ENCODE assay signal across 28 mouse cellular contexts in the genomic region with DNA sequence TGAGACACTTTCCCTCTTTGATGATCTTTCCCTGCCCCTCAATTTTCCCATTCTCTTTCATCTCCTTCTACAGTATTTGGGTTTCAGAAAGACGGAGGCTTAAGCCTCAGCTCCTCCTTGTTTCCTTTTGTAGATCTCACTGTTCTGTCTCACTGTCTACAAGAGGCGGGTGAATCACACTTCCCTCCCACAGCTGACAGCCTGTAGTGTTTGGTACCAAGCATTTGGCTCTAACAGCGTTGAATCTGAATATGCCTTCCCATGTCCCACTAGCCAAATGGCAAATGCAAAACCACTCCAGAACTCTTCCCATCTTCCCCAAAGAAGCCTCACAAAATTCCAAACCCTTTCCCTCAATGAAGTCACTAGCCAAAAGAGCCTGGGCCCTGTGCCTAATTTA. TPM values are rescaled to one million over a fixed set of nuclear protein-coding genes. Genes with fewer than 3 reads are reported as not detected.
A peak's percentile ranks its signal among the peaks of the same experiment; 100 is the strongest.
DNase-seq lines count a peak whose midpoint lies in the region; ATAC-seq lines count a peak whose summit lies in the region.
"Had no signal": no experiment of that assay in that cellular context is flagged by ENCODE, and none has a peak within 500 bp of the region (broad histone marks: within the 10 kb centered on the region; RNA-seq: fewer than 3 reads in every experiment).

No protein-coding gene starts in this region.

- no peaks in the 10 kb centered on the region for H3K4me1 ChIP-seq in hindbrain, embryonic 10.5 days (replicated peaks)
- no peaks in the 10 kb centered on the region for H3K4me1 ChIP-seq in hindbrain, embryonic 11.5 days (replicated peaks; ENCODE audit: control insufficient read depth, insufficient read depth, low read length)
- H3K4me1 ChIP-seq: embryonic facial prominence, embryonic 12.5 days; limb, embryonic 10.5 days; liver, embryonic 15.5 days; lung, embryonic 15.5 days; megakaryocyte, embryonic 14.5 days; neural tube, embryonic 12.5 days; stomach, embryonic 15.5 days had no signal

- 90% methylated on average over 3 of the region's 3 CpGs for WGBS in hindbrain, embryonic 10.5 days
- 85% methylated on average over 3 of the region's 3 CpGs for WGBS in hindbrain, embryonic 11.5 days

- H3K27me3 ChIP-seq in hindbrain, embryonic 10.5 days (ENCODE audit: insufficient read depth, poor library complexity, severe bottlenecking) = no peaks in the 10 kb centered on the region
- H3K27me3 ChIP-seq in hindbrain, embryonic 11.5 days (ENCODE audit: control insufficient read depth, insufficient read depth, low read length) = no peaks in the 10 kb centered on the region
- H3K27me3 ChIP-seq: embryonic facial prominence, embryonic 12.5 days; liver, embryonic 15.5 days; lung, embryonic 15.5 days; neural tube, embryonic 12.5 days; stomach, embryonic 15.5 days had no signal

- H3K4me2 ChIP-seq in hindbrain, embryonic 11.5 days (replicated peaks; ENCODE audit: low read depth, low read length) = no peak overlapping the region
- H3K4me2 ChIP-seq: embryonic facial prominence, embryonic 12.5 days; heart, embryonic 11.5 days; liver, embryonic 15.5 days; lung, embryonic 15.5 days; neural tube, embryonic 12.5 days; stomach, embryonic 15.5 days had no signal

- intact Hi-C loops in left cerebral cortex, postnatal 14 days (cut with DNase I) = no loop called here

- no peak overlapping the region for H3K27ac ChIP-seq in hindbrain, embryonic 10.5 days
- H3K27ac ChIP-seq in hindbrain, embryonic 11.5 days (ENCODE audit: low read depth, low read length) = no peak overlapping the region
- H3K27ac ChIP-seq: embryonic facial prominence, embryonic 12.5 days; limb, embryonic 10.5 days; liver, embryonic 15.5 days; lung, embryonic 15.5 days; neural tube, embryonic 12.5 days; stomach, embryonic 15.5 days had no signal

- no peaks in the 10 kb centered on the region for H3K9me3 ChIP-seq in hindbrain, embryonic 10.5 days
- H3K9me3 ChIP-seq in hindbrain, embryonic 11.5 days (ENCODE audit: control insufficient read depth, low read length) = no peaks in the 10 kb centered on the region
- H3K9me3 ChIP-seq: embryonic facial prominence, embryonic 12.5 days; limb, embryonic 10.5 days; liver, embryonic 15.5 days; lung, embryonic 15.5 days; megakaryocyte, embryonic 14.5 days; neural tube, embryonic 12.5 days; stomach, embryonic 15.5 days had no signal

- no peak for ATAC-seq in hindbrain, embryonic 11.5 days (ENCODE audit: low FRiP score)
- ATAC-seq: forebrain, postnatal 0 days; intestine, postnatal 0 days had no signal

- no peak overlapping the region for H3K4me3 ChIP-seq in hindbrain, embryonic 10.5 days
- H3K4me3 ChIP-seq in hindbrain, embryonic 11.5 days (ENCODE audit: low read depth, low read length) = no peak overlapping the region
- H3K4me3 ChIP-seq: embryonic facial prominence, embryonic 12.5 days; limb, embryonic 10.5 days; liver, embryonic 15.5 days; lung, embryonic 15.5 days; megakaryocyte, embryonic 14.5 days; neural tube, embryonic 12.5 days; stomach, embryonic 15.5 days had no signal

- DNase-seq in layer of hippocampus, adult 18-20 months (ENCODE audit: low spot score in 2 of 2) = peak; percentile 22 to 63
- no peak for DNase-seq in layer of hippocampus, adult 9-10 months (ENCODE audit: low spot score)
- DNase-seq in right cerebral cortex, postnatal 25 days = peak; percentile 16
- no peak for DNase-seq in right cerebral cortex, postnatal 14 days
- peak; percentile 17 to 33 for DNase-seq in left cerebral cortex, postnatal 14 days (ENCODE audit: low spot score in 2 of 2)
- no peak for DNase-seq in hindbrain, embryonic 10.5 days (ENCODE audit: low spot score)
- DNase-seq in ovary, postnatal 36 days (ENCODE audit: low spot score) = no peak
- DNase-seq in hindbrain, embryonic 11.5 days (ENCODE audit: low spot score) = no peak
- DNase-seq: adrenal gland, postnatal 36 days; cerebellum, adult 18-20 months; cerebellum, postnatal 25 days; forebrain, postnatal 0 days; gastrocnemius, postnatal 10 days; kidney, postnatal 25 days; liver; lung, postnatal 36 days; midbrain, embryonic 14.5 days; thymus, adult 18-20 months; thymus, postnatal 4 days had no signal

- H3K9ac ChIP-seq in hindbrain, embryonic 11.5 days (ENCODE audit: low read depth, low read length) = no peak overlapping the region
- H3K9ac ChIP-seq: embryonic facial prominence, embryonic 12.5 days; forebrain, postnatal 0 days; liver, embryonic 15.5 days; lung, embryonic 15.5 days; neural tube, embryonic 12.5 days; stomach, embryonic 15.5 days had no signal

- H3K36me3 ChIP-seq in hindbrain, embryonic 10.5 days = peaks cover 95% of the 10 kb centered on the region
- no peaks in the 10 kb centered on the region for H3K36me3 ChIP-seq in hindbrain, embryonic 11.5 days (ENCODE audit: control insufficient read depth, insufficient read depth, low read length)
- H3K36me3 ChIP-seq: stomach, embryonic 15.5 days had no signal

RNA-seq across cellular contexts. Expression of a gene that starts 20.3 kb away (rescaled TPM):
- total RNA-seq in layer of hippocampus, adult 18-20 months (2021) = 100 to 1,000 TPM; 192 to 199 TPM
- total RNA-seq in left cerebral cortex, postnatal 14 days (2021) = 100 to 1,000 TPM; 206 to 207 TPM
- 38.6 and 40.1 TPM in 2 replicates for polyA plus RNA-seq in hindbrain, embryonic 10.5 days (2016; fragmentation: Nextera tagmentation; extraction: Ambion mirVana)
- polyA plus RNA-seq in hindbrain, embryonic 11.5 days (2014; fragmentation: Nextera tagmentation; extraction: Ambion mirVana) = 48.7 and 50.3 TPM in 2 replicates

RNA-seq across cellular contexts. Expression of a gene that starts 49.2 kb away (rescaled TPM):
- 10 to 100 TPM; 16.4 to 17.5 TPM for total RNA-seq in layer of hippocampus, adult 18-20 months (2021)
- 10 to 100 TPM; 21.6 to 23.0 TPM for total RNA-seq in left cerebral cortex, postnatal 14 days (2021)
- polyA plus RNA-seq in hindbrain, embryonic 10.5 days (2016; fragmentation: Nextera tagmentation; extraction: Ambion mirVana) = 9.0 and 12.0 TPM in 2 replicates
- polyA plus RNA-seq in hindbrain, embryonic 11.5 days (2014; fragmentation: Nextera tagmentation; extraction: Ambion mirVana) = 8.0 and 9.3 TPM in 2 replicates

Comparison
In these comparisons a context has a peak if more than half of its experiments do, and no peak if none do; other contexts are left out.
1. DNase-seq: peak in layer of hippocampus, adult 18-20 months (2 of 2), right cerebral cortex, postnatal 25 days (single experiment) and left cerebral cortex, postnatal 14 days (2 of 2); none in layer of hippocampus, adult 9-10 months (single experiment), right cerebral cortex, postnatal 14 days (single experiment), hindbrain, embryonic 10.5 days (single experiment), ovary, postnatal 36 days (single experiment) and hindbrain, embryonic 11.5 days (single experiment).